Mouse (Mus musculus) B cell, adult 67 days (primary cell): ENCODE measurements around the gene Cybc1. TPM values are rescaled to one million over a fixed set of nuclear protein-coding genes. Genes with fewer than 3 reads are reported as not detected.

ENCODE experiments used
- total RNA-seq, 2 experiments: library from RNA; stranded (reverse); gene quantifications; 4 replicates each; pipeline ENCODE4 v1.2.4; 2023

The Cybc1 gene
- 100 to 1,000 TPM; 118 to 135 TPM for total RNA-seq

DNA sequence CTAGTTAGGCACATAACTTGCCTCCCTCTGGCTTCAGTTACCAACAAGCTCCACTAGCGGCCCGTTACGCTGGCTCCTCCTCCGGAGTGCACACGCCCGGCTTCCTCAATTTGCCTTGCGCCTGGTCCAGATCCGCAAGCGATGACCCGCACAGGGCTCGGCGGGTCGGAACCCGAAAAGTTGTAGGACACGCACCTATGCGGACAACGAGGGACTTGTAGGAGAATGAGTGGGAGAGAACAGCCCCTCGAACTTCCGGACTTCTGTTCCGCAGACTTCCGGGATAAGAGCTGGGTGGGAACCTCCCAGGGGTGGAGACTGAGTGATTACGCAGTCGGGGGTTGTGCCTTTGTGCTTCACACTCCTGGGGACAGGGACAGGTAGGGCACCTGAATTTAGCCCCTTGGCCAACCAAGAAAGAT lies at the start of gene Cybc1:
Gene Cybc1, minus strand, starts transcription at position 305 of the 422 bp plus-strand sequence.

DNA sequence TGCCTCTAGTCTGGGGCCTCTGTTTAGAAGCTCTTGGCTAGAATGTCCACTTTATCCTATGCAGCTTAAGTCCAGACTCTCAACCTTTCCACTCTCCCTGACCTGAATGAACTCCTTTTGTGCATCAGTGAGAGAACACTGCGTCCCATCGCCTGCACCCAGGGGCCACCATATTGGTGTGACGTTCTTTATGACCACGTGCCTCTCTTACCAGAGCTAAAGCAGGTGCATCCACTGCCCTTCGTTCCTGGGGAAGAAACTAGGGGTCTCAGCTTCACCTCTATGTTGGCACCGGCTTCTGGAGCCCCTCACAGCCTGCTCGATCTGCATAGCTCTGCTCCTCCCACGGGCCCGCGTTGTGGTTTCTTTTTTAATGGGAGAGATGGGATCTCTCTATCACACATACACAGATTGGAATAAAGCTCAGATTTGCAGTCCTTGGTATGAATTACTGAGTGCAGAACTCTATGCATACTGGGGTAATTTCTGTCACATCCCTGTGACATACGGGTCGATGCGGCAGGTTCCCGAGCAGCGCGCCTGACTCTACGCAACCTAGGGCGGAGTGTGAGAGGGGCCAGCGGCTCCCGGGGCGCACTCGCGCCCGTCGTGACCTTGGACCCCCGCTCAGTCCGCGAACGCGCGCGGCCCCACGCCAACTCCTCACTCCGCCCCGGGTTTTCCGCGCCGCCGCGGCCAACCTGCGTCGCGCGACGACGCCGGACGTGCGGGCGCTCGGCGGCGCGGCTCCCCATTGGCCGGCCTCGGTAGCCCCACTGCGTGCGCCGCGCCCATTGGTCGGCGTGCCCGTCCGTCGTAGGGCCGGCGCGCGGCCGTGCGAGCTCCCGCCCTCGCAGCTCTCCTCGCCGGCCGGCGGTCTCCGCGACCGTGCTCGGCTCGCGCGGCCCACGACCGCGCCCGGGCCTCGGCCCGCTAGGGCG lies 30.3 kb upstream of the Cybc1 start, which contains the start of gene Foxk2:
Gene Foxk2, plus strand, starts transcription at position 831 of the 941 bp plus-strand sequence.

DNA sequence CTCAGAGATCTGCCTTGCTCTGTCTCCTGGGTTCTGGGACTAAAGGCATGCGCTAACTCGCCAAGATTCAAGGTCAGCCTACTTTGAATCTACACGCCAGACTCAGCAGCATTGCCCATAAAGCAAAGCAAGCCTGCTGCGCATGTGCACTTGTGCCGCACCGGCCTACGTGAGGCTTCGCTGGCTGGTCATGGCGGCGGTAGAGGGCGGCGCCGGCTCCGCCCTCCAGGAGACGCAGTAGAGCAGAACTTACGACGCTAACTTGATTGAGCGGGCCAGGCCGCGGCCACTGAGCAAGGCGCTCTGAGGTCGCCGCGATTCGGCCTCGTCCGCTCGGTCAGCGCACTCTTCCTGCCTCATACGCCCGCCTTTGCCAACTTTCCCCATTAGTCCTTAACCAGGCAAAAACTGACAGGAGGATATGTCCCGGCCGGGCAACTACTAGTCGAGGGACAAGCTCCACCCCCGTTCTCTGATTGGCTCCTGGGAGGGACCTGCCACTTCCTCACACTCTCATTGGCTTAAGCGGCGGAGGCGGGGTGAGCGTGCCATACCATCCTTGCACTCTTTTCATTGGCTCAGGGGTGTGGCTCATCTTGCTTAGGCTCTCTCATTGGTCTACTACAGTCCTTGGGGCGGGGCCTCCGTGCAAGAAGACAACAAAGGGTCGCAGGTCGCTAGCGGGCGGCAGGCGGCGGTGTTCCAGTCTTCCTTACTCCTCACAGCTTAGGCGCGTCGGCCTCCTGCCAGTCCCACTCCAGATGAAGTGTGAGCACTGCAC lies 7.6 kb upstream of the Cybc1 start, which contains the start of gene Narf:
Gene Narf, plus strand, starts transcription at position 690 of the 781 bp plus-strand sequence.

DNA sequence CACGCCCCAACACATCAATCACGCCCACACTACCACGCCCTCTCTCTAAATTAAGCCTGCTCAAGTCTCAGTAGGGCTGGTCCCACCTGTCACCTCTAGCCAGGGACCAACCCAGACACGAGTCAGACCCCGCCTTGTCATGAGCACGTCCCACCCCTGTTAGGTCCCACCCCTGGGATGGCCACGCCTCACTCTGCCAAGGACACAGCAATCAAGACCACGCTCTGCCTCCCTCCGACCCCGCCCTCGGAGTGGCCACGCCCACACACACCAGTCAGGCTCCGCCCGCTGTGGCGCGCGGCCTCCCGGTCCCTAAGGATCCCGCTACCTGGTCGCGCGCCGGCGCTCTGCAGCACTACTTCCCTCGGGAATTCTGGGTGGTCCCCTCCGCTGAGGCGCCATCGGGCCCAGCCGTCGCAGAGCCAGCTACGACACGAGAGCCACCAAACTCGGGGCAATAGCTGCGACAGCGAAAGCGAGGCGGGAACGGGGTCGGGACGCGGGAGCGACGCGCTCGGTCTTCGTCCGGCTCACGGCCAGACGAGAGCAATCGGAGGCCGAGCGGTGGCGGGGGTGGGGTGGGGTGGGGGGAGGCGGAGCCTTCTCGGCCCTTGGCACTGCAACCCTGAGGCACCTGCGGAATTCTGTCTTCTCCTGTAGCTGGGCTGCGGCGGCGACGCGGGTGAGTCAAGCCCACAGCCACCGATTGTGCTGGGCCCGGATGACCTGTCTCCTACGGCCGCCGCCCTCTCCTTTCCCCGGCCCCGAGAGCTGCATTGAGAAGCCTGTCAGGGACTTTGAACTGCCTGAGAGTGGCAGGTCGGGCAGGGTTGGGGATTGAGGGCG lies 24.7 kb downstream of the Cybc1 start, which contains the start of the genes Hexdc and Ogfod3:
Gene Hexdc, plus strand, starts transcription at position 273 of the 846 bp plus-strand sequence.
Gene Ogfod3, minus strand, starts transcription at position 551 of the 846 bp plus-strand sequence.

Other genes with a start within 250 kb of the Cybc1 start
- gene Csnk1d, start 238.0 kb downstream of the Cybc1 start, total RNA-seq = 100 to 1,000 TPM; 134 to 142 TPM
- gene Cd7, start 189.9 kb downstream of the Cybc1 start, total RNA-seq = 1 to 10 TPM; 6.8 to 9.7 TPM
- gene Sectm1b, start 165.8 kb downstream of the Cybc1 start, total RNA-seq = not detected
- not detected for gene Sectm1a, start 148.1 kb downstream of the Cybc1 start, total RNA-seq
- gene Tex19.2, start 110.6 kb downstream of the Cybc1 start, total RNA-seq = not detected
- not detected for gene Tex19.1, start 83.2 kb downstream of the Cybc1 start, total RNA-seq
- not detected for gene Uts2r, start 69.1 kb downstream of the Cybc1 start, total RNA-seq
- 10 to 100 TPM; 16.7 to 21.5 TPM for gene Hexdc, start 24.9 kb downstream of the Cybc1 start, total RNA-seq
- gene Ogfod3, start 24.6 kb downstream of the Cybc1 start, total RNA-seq = 10 to 100 TPM; 10.5 to 11.7 TPM
- gene Narf, start 7.9 kb upstream of the Cybc1 start, total RNA-seq = 10 to 100 TPM; 62.0 to 66.2 TPM
- 10 to 100 TPM; 40.8 to 48.4 TPM for gene Foxk2, start 30.7 kb upstream of the Cybc1 start, total RNA-seq
- 10 to 100 TPM; 52.6 to 59.7 TPM for gene Wdr45b, start 125.1 kb upstream of the Cybc1 start, total RNA-seq
- not detected for gene Rab40b, start 158.9 kb upstream of the Cybc1 start, total RNA-seq
- gene Fn3krp, start 192.1 kb upstream of the Cybc1 start, total RNA-seq = 1 to 10 TPM; 5.9 to 8.0 TPM
- gene Fn3k, start 205.6 kb upstream of the Cybc1 start, total RNA-seq = under 1 TPM in 1 of 2 experiments, not detected in 1; 0.15 TPM
- gene Tbcd, start 222.6 kb upstream of the Cybc1 start, total RNA-seq = 10 to 100 TPM; 32.7 to 36.2 TPM